Mouse (Mus musculus): ENCODE data around the gene Tldc2.

The Tldc2 gene

DNA sequence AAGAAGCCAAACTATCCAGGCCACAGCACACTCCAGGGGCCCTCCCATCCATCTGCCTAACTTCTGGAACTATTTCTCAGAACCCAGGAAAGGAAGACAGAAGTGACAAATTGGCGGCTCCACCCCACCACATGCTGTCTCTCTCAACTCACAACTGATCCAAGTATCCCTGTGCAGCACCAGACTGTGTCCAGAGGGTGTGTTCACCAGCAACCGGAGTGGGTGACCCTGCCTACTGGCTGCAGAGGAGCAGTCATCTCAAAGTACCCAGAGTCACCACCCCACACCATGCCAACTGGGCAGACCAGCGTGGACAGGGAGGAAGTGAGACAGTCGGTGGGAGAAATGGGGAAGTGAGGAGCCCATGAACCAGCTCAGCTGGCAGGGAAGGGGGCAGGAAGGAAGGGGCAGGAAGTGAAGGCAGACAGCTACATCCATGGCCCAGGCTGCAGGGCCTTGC lies 23.6 kb upstream of the Tldc2 start:
- DNase-seq, result peak; percentile 28

DNA sequence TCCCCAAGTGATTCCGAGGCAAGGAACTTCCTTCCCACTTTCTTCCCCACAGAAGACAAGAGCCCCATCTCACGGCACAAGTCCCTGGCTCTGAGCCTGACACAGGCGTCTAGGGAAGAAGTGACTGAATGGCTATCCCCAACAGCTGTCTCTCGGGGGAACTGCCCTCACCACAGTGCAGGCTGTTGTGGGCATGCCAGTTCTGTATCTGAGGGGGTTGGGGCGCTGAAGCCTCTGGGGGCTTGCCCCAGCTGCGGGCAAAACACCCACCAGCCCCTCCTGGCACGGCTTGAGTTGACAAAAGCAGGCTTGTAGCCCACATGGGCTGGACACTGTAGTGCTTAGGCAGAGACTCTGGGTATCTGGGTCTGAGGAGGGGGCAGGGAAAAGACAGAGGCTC lies 22.7 kb upstream of the Tldc2 start:
- DNase-seq, result no peak

DNA sequence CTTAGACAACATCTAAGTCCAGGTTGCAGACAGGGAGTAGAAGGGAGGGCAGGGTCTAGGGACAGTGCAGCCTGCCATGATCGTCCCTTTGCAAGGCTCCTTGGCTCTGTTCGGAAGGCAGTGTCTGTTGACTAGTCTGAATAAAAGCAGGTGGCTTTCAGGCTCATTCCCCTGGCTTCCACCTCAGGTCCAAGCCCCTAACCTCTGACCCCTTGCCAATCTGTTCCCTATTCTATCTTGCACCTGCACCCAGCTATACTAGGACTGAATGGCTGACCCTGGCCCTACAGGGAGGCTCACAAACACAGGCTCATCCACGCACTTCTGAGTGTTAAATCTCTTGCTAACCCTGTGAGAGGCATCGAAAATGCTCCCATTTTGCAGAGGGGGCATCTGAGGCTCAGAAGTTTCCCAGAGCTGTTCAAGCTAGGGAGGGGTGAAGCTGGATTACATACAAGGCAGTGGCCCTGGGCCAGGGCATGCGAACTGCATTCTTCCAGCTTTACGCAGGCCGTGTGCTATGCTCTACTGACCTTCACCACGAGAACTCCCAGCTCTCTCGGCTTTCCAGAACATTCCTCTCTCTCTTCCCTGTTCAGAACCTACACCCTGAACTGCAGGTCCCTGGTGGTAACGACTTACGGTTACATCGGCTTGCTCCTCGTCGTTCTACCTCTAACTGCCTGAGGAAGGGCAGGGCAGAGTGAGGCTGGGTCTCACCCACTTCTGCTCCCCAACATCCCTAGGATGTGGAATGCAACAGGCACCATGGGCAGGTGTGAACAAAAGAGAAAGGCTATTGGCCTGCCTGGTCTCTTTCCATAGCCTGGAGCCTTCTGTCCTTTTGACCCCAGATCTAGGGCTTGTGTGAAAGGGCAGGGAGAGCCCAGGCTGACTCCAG lies 21.6 kb upstream of the Tldc2 start:
- DNase-seq, result no peak

DNA sequence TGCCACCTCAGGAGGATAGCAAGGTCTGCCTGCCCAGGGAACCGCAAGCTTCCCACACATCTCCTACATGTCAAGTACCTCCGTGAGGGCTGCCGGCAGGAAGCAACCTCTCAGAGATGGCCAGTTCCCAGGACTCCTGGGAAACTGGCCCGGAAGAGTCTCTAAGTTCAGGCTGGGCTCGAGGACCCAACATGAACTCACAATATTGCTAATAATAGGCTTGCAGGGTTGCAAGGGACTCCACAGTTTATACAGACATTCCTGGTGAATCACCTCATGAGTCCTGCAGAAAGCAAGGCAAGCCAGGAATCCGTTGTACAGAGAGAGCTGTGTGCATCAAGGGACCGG lies 21.0 kb upstream of the Tldc2 start:
- DNase-seq, result no peak

DNA sequence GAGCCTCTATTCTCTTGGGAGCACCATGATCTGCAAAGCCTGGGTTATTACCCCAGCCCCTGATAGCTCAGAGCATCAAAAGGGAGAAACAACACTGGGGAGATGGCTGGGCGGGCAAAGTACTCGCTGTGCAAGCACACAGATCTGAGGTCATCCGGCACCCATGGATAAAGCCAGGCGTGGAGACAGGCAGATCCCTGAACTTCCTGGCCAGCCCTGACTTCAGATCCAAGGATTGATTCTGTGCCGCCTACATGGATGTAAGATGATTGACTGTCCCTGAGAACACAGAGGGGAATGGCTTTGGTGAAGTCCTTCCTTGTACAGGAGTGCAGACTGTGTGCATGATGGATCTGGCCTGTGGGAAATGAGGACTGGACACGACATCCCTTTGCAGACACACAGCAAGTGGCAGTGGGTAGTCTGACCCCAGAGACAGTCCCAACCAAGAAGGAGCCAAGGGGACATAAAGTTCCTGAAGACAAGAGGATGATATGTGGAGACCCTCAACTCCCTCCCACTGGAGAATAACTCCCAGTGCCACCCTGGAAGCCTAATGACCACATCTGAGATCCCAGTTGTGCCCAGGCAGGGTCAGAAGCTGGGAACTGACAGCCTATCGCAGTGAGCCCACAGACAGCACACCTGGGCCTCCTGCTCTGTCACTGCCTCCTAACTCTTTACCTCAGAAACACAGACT lies 20.0 kb upstream of the Tldc2 start:
- no peak for DNase-seq

DNA sequence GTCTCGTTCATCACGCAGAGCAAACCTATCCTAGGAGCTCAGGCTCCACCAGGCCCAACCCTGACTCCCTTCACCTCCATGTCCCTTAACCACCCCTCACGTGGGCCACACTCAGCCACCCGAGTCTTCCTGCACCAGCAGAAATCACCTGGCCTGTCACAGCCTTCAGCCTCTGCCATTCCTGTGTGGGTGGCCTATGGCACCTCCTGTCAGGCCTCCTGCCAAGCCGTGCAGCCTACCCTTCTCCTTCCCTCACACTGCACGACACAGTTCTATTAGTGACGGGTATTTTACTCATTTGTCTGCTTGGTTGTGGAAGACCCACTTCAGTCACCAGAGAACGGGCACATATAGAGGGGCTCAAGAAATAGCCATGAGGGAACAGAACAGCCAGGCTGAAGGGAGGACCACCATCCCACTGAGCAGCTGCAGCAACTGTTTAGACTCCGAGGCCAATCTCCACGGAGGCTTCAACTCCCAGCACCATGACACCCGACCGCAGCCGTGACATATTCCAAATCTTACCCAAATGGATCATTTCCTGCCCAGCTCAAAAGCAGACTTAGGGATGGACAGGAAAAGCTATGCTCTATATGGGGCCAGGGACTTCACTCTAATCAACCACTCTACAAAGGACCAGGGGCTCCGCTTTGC lies 18.0 kb upstream of the Tldc2 start:
- no peak for DNase-seq

DNA sequence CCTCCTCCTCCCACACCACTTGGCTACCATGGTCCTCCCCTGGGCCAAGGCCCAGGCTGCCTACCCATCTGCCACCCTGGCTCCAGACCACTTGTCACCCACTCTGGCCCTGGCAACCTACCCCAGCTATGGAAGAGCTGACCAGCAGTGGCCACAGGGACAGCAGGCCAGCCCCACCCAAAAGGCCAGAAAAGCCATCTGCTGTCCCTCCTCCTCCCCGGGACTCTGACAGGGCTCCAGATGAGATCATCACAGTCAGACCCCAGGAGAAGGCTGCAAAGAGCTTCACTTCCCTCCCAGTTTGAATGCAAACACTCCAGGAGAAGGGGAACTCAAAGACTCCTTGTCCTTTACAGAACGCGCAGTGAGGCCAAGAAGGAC lies 17.5 kb upstream of the Tldc2 start:
- no peak for DNase-seq

DNA sequence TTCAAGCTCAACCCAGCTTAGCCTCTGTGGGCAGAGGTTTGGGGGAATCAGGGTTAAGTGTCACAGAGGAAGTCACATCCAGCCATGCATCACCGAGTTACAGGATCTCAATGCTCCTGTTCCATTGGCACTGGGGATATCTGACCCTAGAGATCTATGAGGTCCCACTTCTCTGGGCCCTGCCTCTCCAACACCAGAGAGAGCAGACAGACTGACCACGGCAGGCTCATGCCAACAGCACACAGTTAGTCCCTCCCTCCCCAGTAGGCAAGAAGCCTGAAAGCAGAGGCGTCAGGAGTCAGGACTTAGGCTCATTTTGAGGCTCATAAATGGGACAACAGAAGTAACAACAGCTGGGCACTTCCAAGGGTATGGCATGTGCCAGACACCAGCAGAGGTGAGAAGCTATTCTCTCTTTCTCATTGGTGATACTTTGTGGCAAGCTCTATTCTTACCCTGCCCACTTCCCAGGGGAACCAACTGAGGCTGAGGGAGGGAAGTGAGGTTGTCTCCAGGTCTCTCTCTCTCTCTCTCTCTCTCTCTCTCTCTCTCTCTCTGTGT lies 17.0 kb upstream of the Tldc2 start:
- no peak for DNase-seq

DNA sequence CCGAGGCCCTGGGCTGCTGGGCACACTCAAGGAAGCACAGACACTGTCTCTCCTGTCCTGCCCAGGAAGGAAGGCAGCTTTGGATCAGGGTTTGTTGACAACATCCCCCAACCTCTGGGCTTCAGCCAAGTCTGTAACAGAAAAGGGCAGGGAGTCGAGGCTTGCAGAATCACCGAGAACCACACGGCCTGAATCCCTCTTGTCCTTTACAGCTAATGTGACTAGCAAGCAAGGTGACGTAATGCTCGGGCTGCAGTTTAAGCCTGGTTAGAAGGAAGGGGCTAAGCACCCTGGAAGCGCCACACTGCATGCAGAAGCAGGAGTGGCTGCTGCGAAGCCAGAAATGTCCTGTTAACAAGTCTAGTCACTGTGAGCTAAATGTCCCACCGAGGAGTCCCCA lies 16.5 kb upstream of the Tldc2 start:
- no peak for DNase-seq

DNA sequence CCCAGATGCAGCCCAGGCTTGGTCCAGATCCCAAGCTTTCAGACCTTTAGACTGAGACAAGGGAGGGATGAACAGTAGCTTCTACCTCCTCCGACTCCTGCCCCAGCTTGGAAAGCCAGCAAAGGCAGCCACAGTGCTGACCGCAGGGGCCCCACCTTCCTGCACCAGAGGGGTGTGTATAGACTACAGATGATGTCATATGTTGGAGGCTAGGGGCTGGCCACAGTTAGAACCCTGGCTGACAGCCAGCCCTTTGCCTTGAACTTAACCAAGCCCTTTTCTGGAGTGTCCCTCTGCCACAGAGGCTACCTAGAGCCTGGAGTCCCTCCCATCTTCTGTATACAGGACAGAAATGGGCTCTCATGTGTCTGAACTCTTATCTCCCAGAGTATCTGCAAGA lies 15.3 kb upstream of the Tldc2 start:
- DNase-seq, result peak; percentile 60

DNA sequence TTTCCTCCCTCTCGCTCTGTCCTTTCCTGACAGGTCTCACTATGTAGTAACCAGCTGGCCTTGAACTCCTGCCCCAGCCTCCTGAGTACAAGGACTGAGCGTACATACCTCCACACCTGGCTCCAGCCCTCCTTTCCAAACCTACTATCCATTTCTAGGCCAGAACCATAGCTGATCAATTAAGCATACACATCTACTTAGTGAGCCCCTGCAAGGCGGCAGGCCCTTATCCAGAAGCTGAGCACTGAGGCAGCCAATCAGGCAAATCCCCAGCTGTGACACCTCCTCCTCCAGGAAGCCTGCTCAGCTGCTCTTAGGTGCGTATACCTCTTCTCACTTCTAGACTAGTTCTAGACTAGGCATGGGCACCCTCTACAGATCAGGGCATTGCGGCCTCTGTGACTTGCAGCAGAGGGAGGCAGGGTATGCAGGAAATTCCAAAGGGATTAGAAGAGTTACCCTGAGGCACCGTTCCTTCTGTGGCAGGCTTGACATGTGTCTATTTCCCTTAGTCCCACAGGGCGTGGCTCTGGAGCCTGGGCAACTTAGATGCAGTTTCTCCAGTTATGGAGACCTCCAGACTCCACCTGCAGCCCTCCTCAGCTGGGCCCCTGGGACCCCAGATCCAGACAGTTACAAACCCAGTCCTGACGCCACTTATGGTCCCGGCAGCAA lies 14.4 kb upstream of the Tldc2 start:
- DNase-seq, result no peak

DNA sequence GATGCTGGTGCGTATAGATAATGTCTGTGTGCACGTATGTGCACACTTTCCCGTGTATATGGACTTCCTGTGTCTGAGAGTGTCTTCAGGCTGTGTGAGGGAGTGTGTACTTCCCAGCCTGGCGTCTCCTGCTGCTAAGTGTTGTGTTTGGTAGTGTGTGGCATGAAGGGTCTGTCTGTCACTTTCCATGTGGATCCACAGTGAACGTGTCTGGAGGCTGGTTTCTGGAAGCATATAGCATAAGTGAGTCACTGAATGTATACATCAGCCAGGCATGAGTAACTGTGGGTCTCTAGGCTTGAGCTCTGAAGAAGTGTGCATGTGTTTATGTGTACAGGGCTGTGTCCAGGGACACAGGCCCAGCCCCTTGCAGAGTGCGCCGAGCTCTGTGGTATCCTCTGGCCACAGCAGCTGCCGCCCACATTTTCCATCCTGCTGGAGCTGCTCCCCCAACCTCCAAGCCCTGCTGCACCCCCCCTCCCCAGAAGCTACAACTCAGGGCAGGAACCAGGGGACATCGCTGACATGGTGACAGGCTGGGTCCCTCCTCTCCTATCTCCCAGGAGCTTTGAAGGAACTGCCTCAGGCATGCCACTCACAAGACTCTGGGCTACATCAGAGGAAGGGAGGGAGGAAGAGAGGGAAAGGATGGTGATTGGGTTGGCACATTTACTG lies 13.3 kb upstream of the Tldc2 start:
- DNase-seq, result no peak

DNA sequence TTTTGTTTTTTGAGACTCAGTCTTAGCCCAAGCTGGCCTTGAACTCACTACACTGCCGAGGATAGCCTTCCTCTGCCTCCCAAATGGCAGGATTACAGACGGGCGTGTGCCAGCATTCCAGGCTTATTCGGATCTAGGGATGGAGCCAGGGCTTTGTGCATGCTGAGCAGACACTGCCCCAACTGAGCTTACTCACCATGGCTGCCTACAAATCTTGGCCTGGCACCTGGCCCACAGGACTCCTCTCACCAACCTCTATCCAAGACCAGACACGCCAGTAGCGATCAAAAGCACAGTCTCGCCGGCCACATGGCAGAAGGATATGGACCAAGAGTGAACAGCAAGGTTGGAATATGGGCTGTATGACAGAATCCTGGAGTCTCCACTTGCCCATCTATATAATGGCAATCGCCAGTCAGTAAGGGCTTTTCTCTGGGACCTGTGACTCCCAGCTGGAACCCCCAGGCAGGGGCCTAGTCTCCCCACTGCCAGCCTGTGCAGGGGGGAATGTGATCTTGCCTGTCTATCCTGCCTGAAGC lies 12.6 kb upstream of the Tldc2 start:
- no peak for DNase-seq

DNA sequence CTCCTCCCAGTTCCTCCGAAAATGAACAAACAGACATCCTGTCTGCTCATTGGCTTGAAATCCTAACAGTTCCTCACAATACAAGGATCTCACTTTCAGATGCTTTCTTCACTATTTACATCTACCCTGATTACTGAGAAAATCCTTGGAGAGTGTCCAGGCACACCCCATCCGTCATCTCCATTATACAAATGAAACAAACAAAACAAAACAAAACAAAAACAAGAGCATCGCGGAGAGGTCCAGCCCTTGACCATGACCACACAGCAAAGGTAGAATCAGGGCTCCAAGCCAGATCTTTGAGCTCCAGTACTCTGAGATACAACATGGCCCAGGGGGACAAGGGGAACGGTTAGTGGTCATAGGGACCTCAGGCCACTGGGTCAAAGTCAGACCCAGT lies 12.1 kb upstream of the Tldc2 start:
- DNase-seq, result no peak

DNA sequence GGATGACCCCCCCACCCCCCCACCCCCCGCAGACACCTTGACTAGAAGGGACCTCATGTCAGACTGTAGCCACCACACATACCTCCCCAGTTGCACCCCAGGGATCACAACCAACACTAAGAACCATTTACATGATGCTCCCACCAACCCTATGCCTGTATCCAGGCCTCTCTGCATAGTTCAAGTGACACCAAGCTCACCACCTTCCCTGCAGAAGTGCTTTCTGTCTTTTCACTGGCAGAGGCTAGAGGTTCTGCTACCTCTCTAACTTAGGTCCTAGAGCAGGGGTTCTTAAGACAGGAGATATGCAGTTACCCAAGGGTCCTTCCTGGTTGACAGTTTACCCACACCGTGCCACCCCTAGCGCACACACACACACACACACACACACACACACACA lies 11.6 kb upstream of the Tldc2 start:
- DNase-seq, result no peak

DNA sequence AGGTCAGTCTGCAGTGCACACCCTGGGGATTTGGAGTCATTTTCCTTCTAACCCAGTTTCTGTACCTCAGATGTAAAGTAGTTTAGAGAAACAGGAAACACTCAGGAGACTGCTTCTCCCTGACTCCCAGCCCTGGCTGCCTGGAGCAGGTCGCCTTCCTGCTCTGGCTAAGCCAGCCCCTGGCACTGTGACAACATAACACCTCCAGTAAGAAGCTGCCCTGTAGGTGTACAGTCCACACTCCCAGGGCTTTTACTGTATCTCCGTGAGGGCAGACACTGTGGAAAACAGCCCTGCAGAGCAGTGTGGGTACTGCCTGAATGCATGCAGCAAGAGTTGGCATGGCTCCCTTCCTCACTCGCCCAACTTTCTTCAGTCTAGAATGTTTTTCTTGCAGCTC lies 11.2 kb upstream of the Tldc2 start:
- DNase-seq, result no peak

DNA sequence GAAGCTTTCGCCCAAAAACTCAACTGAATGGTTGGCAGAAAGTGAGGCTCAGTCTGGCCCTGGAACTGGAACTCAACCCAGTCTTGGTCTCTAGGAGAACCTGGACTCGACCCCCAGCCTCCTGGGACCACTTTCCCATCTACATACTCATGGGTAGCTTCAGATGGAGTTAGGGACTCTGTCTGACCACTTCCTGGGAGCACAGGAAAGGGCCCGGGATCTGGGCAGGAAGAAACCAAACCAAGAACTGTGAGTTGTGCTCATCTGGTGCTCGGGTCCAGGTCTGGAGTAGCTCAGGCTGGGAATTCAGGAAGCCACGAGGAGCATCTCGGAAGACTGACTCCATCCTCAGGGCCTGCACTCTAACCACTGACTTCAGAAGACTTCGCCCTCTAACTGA lies 10.3 kb upstream of the Tldc2 start:
- no peak for DNase-seq

DNA sequence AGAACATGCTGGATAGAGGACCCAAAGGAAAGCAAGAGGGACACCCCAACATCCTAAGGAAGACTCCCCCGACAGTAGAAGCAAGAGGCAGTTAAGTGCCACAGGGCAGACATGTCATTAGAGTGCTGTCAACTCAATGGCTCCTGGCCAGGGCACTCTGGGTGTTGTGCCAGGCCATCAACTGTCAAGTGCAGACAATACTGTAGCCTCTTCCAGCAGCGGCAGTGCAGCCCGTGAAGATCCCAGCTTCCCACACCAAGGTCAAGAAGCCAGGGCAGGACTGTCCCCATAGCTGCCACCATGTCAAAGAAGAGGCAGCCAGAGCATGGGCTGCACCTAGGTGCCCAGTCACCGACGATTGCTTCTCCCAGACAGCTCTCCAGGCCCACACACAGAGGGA lies 9.7 kb upstream of the Tldc2 start:
- no peak for DNase-seq

DNA sequence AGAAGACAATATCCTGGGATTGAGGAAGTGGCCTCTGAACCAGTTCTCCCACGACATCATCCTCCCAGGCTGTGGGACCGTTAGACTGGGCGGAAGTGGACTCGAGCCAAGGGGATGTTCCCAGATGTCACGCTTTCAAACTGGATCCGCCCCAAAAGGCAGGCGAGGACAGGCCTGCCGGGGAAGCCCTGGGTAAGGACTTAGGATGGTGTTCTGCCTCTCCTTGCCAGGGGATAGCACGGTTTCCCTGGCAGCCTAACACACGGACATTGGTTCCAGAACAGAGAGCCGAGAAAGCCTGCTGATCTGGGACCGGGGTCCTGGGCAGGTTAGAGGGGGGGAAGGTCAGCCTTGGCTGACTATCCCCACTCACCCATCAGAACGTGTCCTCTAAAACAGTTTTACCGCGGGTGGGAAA lies 9.2 kb upstream of the Tldc2 start:
- DNase-seq, result no peak

DNA sequence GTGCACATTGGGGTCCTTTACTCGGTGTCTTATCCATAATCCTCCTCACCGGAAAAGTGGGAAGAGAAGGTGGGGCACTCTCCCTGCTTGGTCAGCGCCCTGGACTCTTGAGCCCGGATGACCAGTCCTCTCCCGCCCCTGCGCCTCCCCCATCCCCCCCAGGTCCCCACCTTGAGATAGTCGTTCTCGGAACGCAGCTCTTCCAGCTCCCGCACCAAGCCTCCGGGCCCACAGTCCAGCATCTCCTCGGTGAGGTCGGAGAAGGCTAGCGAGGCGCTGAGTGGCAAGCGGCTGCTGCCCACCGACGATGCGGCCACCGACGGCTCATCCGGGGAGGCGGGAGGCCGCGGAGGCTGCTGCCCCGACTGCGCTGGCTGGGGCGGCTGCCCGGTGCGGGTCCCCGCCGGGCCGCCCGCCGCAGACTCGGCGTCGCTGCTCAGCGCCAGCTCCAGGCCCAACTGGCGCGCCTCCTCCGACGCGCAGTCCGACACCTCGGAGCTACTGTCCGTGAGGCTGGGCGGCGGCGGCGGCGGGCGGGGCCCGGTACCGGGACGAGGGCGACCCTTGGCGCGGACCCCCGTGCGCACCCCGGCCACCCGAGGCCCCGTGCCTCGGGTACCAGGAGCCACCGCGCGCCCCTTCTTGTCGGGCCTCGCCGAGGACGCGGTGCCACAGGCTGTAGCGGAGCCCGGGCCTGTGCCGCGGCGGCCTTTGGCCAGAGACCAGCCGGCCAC lies 8.6 kb upstream of the Tldc2 start:
- peak; percentile 50 for DNase-seq

Data from thymus, postnatal 4 days (tissue).